Mouse (Mus musculus) bone marrow, adult 2 months (tissue): ENCODE data around the gene H2-Ke6.

Source experiments
- CTCF ChIP-seq: fragments of 200-500 bp; IDR thresholded peaks from 2 replicates; pipeline ENCODE4 v1.5.1; 2011; ENCODE audit warnings: low read length, control low read depth; ENCODE audit not compliant: control insufficient read depth, insufficient read depth
- POLR2A ChIP-seq: fragments of 200-500 bp; IDR thresholded peaks from 2 replicates; pipeline ENCODE4 v1.6.1; 2011; ENCODE audit warnings: low read depth, mild to moderate bottlenecking, control low read depth, low read length, borderline replicate concordance; ENCODE audit not compliant: control insufficient read depth

DNA sequence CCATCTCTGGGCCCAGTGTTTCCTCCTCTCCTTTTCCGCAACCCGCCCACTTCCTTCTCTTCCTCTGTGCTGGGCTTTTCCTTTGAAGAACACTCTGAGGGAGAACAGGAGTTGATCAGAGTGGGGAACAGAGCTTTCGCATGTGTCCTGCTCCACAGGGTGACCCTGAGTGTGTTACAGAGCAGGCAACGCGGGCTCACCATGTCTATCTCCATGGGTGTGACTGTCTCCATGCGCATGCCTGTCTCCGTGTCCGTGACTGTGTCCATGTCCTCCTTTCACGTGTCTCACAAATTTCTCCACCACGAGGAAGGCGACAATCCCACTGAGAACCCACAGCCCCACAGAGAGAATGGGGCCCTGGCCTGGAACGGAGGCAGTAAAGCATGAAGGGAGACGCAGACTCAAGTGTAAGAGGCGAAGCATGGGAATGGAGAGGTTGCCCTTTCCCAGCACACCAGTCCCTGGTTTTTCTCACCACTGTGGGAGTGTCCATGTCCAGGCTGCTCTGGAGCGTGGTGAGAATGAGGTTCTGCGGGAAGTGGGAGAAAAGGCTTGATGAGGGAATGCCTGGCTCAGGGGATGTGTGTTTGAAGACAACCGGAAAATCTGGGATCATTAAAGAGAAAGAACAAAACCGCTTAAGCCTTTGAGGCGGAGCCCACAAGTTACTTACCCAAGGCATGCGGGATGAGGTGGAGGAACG lies 2.2 kb upstream of the H2-Ke6 start:
- no peak for TF ChIP-seq CTCF
- no peak for TF ChIP-seq POLR2A
